Mouse (Mus musculus): ENCODE results near the gene Rgs7.

DNA sequence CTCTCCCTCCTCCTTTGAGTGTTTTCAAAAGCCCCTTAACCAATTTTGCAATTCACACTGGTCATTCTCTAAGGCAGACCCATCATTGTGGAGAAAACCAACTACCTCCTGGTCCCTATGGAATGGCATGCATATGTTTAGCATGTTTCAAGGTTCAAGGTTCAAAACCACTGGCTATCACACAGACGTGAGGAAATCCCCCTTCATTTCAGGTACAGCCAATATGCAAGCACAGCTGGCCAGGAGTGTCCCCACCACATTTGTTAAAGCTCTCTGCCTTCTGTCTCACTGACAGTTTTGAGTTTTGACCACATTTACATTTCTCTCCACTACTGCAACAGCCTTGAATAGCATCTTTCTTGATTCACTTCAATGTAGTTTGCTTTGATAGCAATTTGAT lies 286.7 kb downstream of the Rgs7 start:
- TF ChIP-seq CTCF (IDR thresholded peaks at IDR 0.05; ENCODE audit: extremely low read depth, insufficient read depth, insufficient read length, insufficient replicate concordance) (no peak), POLR2A (IDR thresholded peaks at IDR 0.05; ENCODE audit: low read depth, low read length) (no peak)

Data from spleen, adult 2 months (tissue).